Mouse (Mus musculus) spleen, adult 2 months (tissue): ENCODE results near the gene Slc35f6. TPM values are rescaled to one million over a fixed set of nuclear protein-coding genes. Genes with fewer than 3 reads are reported as not detected.

ENCODE experiments used
- DNase-seq, 2 experiments: peaks; one replicate each; pipeline versions ENCODE4 v3.0.0 to v3.0.0-alpha.2; 2012 to 2021; ENCODE audit warnings: low spot score in 2 of 2, low read depth in 1 of 2
- H3K27ac ChIP-seq: fragments of 200-500 bp; 2 replicates; pipeline ENCODE4 v1.5.1; 2012; ENCODE audit warnings: low read length, inconsistent platforms; ENCODE audit not compliant: insufficient read depth
- H3K27me3 ChIP-seq: fragments of 200-500 bp; 2 replicates; pipeline ENCODE4 v1.6.1; 2012; ENCODE audit warnings: mild to moderate bottlenecking, moderate library complexity, low read length, inconsistent platforms; ENCODE audit not compliant: control insufficient read depth, insufficient read depth
- H3K36me3 ChIP-seq: fragments of 200-500 bp; 2 replicates; pipeline ENCODE4 v1.6.1; 2012; ENCODE audit warnings: mild to moderate bottlenecking, low read length, inconsistent platforms; ENCODE audit not compliant: control insufficient read depth, insufficient read depth
- H3K4me1 ChIP-seq: fragments of 200-500 bp; 2 replicates; pipeline ENCODE4 v1.6.1; 2011; ENCODE audit warnings: inconsistent platforms; ENCODE audit not compliant: control insufficient read depth, insufficient read depth, insufficient read length
- H3K4me3 ChIP-seq: fragments of 200-500 bp; 2 replicates; pipeline ENCODE4 v1.5.1; 2011; ENCODE audit warnings: mild to moderate bottlenecking, inconsistent platforms; ENCODE audit not compliant: insufficient read depth, insufficient read length; ENCODE audit errors: extremely low read depth
- CTCF ChIP-seq: fragments of 200-500 bp; IDR thresholded peaks from 2 replicates; pipeline ENCODE4 v1.5.1; 2011; ENCODE audit warnings: mild to moderate bottlenecking, inconsistent platforms; ENCODE audit not compliant: insufficient read depth, insufficient read length, insufficient replicate concordance; ENCODE audit errors: extremely low read depth
- POLR2A ChIP-seq: fragments of 200-500 bp; IDR thresholded peaks from 2 replicates; pipeline ENCODE4 v1.6.1; 2011; ENCODE audit warnings: low read depth, low read length, inconsistent platforms
- WGBS: fragments of 180-500 bp; shearing (Covaris S2); methylation state at CpG from one replicate; pipeline ENCODE4 v1.1.7; 2018; 5-methylcytosine and 5-hydroxymethylcytosine counted together
- polyA plus RNA-seq: library from polyadenylated mRNA; depleted of rRNA; stranded (reverse); fragments of >200 nt; gene quantifications from 2 replicates; pipeline ENCODE4 v1.2.3, GENCODE M21; 2012

Slc35f6 gene
- polyA plus RNA-seq, 1 experiment, result 56.6 TPM

DNA sequence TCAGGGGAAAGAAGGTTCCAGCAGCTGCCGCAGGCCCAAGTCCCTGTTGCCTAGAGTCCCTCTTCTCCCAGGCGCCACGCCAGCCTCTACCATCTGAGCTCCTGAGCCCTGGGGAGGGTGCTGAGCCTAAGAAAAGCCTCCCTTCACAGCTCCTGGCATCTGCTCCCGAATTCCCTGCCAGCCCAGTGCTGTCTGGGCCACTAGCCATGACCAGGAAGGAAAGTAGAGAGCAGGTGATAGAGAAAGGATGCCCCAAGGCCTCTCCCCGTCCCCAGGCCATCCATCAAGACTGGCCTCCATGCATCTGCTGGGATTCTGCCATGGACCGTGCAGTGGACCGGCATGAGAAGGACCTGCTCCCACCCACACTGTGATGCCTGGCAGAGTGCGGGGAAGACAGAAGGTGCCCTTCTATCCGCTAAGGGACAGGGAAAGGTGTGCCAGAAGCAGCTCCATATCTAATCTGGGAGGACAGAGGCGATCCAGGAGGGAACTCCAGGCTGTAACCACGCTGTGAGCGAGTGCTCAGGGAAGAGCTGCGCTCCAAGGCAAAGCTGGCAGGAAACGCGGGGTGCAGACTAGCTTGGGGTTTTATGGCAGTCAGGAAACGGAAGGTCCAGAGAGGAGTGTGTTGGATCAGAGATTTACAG, 41.2 kb upstream of the Slc35f6 start:
- WGBS, result 67% methylated on average over 16 of the region's 16 CpGs
- no peak overlapping the region for H3K4me3 ChIP-seq

DNA sequence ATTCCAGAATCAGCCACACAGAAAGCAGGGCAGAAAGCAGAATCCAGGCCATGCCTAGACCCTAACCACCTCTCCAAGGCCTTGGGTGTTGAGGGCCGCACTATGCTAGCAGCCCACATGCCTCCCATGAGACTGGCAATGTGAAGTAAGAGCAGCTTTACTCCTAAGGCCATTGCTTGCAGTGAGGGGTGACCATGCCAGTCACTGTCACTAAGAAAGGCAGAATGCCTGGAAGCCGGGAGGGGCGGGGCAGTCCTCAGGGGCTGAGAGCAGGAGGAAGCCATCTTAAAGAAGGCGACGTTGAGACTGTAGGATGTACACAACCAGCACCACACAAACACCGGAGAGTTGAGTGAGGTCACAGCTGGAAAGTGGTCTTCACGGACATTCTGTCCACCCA, 38.6 kb upstream of the Slc35f6 start:
- H3K4me1 ChIP-seq, result no peaks in the 10 kb centered on the region
- no peak overlapping the region for H3K4me3 ChIP-seq
- no peaks in the 10 kb centered on the region for H3K36me3 ChIP-seq
- WGBS, result 92% methylated on average over 7 of the region's 7 CpGs
- TF ChIP-seq CTCF (no peak), POLR2A (no peak)
- no peak overlapping the region for H3K27ac ChIP-seq
- DNase-seq, result no peak
- no peaks in the 10 kb centered on the region for H3K27me3 ChIP-seq

More for the DNA sequence above, 41.2 kb upstream of the Slc35f6 start:
- TF ChIP-seq CTCF (no peak), POLR2A (no peak)
- Histone ChIP-seq H3K27ac (no peak overlapping the region), H3K27me3 (no peaks in the 10 kb centered on the region; the same call in 1 of the 2 replicates), H3K4me1 (no peaks in the 10 kb centered on the region), H3K36me3 (no peaks in the 10 kb centered on the region)
- DNase-seq, result no peak

DNA sequence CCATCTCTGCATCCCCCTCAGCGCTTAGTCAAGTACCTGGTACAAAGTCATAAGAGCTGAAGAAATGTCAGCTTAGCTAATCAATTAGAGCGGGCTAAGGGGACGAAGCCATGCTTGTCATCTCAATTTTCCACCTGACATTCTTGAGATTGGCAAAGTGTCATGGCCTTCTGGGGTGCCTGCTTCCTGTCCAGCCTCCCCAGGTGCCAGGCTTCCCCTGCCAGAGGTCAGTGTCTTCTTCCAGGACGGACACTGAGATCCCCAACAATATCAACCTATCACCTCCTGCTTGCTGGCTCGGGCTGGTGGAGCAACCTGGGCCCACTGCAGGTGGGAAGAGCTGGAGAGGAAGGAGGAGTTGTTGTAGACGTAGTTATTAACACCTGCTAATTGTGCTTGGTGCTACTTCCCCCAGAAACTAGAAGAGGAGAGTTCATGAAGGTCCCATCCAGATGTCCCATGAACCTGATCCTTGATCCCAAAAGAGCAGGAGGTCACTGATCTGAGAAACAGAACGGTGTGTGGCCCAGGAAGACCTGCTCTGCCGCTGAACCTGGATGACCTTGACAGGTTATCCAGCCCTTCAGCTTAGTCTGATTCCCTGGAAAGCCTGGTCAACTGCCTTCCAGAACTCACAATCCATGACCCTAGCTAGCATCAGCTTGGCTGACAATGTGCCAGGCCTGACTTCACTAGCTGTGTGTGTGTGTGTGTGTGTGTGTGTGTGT, 37.7 kb upstream of the Slc35f6 start:
- WGBS, result 83% methylated on average over 8 of the region's 8 CpGs
- TF ChIP-seq POLR2A (no peak), CTCF (no peak)
- Histone ChIP-seq H3K27me3 (no peaks in the 10 kb centered on the region), H3K4me1 (no peaks in the 10 kb centered on the region; the same call in 1 of the 2 replicates), H3K4me3 (no peak overlapping the region), H3K27ac (no peak overlapping the region), H3K36me3 (no peaks in the 10 kb centered on the region)
- DNase-seq, result no peak

DNA sequence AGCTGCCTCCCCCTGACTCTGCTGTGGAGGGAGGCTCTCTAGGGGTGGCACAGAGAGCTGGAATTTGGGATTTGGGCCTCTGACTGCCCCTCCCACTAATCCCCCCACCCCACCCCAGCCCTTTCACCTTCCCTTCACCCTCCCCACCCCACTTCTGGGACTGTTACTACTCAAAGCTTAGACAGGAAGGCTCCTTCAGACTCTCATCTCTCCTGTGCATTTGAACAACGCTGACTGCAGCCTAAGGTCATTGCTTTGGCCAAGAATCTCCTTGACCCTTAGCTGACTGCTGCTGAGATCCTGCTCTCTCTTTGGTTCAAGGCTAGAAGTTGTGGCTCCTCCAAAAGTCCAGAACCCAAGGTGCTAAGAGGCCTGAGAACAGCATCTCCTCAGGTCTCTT, 36.6 kb upstream of the Slc35f6 start:
- WGBS, result 76% methylated on average over 1 of the region's 1 CpGs
- no peaks in the 10 kb centered on the region for H3K27me3 ChIP-seq
- DNase-seq, result no peak

DNA sequence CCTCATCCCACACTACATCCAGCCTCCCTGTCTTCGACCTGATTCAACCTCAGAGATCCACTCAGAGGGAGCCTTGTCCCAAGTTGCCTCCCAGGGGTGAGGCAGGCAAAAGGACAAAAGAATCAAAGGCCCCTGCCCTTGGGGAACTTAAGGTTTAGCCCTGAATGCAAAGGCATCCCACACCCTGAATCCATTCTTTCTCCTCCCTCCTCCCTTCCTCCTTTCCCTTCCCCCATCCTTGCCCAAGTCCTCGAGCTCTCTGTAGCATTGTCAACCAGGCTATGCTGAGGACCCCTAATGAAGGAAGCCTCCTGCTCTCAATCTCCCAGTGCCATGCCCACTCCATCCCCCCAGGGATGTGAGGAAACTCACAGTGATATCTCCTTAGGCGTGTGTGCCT, 36.0 kb upstream of the Slc35f6 start:
- no peak overlapping the region for H3K4me3 ChIP-seq
- DNase-seq, result no peak
- WGBS, result 71% methylated on average over 3 of the region's 3 CpGs

More for the DNA sequence above, 36.6 kb upstream of the Slc35f6 start:
- no peak overlapping the region for H3K27ac ChIP-seq
- H3K4me3 ChIP-seq, result no peak overlapping the region
- H3K4me1 ChIP-seq, result no peaks in the 10 kb centered on the region; the same call in 1 of the 2 replicates
- H3K36me3 ChIP-seq, result no peaks in the 10 kb centered on the region
- TF ChIP-seq CTCF (no peak), POLR2A (no peak)

DNA sequence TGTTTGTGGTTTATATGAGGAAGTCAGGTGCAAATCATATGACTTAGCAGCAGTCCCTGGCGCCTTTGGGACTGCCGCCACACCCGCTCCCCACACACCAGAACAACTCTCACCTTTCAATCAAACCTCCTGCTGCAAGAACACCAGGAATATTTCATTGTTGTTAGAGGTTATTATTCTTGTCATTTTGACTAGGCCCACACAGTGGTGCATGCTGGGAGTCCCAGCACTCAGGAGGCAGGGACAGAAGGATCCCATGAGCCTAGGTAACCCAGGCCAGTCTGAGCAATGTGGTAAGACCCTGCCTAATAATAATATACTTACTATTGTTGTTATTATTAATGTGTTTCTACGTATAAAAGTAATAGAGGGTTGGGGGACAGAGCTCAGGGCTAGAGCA, 35.2 kb upstream of the Slc35f6 start:
- Histone ChIP-seq H3K36me3 (no peaks in the 10 kb centered on the region), H3K4me1 (no peaks in the 10 kb centered on the region; the same call in 1 of the 2 replicates), H3K27me3 (no peaks in the 10 kb centered on the region), H3K4me3 (no peak overlapping the region), H3K27ac (no peak overlapping the region)
- DNase-seq, result no peak
- TF ChIP-seq CTCF (no peak), POLR2A (no peak)
- 67% methylated on average over 4 of the region's 4 CpGs for WGBS

More for the DNA sequence above, 36.0 kb upstream of the Slc35f6 start:
- TF ChIP-seq CTCF (no peak), POLR2A (no peak)
- H3K36me3 ChIP-seq, result no peaks in the 10 kb centered on the region
- H3K4me1 ChIP-seq, result no peaks in the 10 kb centered on the region; the same call in 1 of the 2 replicates
- H3K27me3 ChIP-seq, result no peaks in the 10 kb centered on the region
- H3K27ac ChIP-seq, result no peak overlapping the region

DNA sequence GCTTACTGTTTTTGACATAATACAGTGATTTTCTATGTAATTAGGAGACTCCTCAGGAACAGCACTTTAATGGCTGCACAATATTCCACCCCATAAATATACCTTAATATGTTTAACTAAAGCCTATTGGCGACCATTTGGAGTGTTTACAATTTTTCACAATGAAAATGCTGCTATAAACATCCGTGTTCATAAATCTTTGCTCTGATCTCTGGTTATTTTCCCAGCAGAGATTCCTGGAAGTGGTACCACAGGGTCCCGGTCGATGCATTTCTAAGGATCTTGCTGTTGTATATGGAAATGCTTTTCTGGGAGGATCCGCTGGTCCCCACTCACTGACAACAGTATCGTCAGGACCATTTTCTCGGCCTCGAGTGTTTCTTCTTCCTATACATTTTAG, 34.5 kb upstream of the Slc35f6 start:
- no peaks in the 10 kb centered on the region; the same call in 1 of the 2 replicates for H3K4me1 ChIP-seq
- H3K4me3 ChIP-seq, result no peak overlapping the region
- H3K27me3 ChIP-seq, result no peaks in the 10 kb centered on the region
- DNase-seq, result no peak
- TF ChIP-seq CTCF, result no peak
- no peak for TF ChIP-seq POLR2A
- WGBS, result 90% methylated on average over 8 of the region's 8 CpGs
- H3K36me3 ChIP-seq, result no peaks in the 10 kb centered on the region
- H3K27ac ChIP-seq, result no peak overlapping the region
